Mouse (Mus musculus) macrophage (primary cell): Measurements from ENCODE around the gene Ankrd9. TPM values are rescaled to one million over a fixed set of nuclear protein-coding genes. Genes with fewer than 3 reads are reported as not detected.
A peak's percentile ranks its signal among the peaks of the same experiment; 100 is the strongest.

Experiments used
- H3K27ac ChIP-seq: fragments of 350-480 bp; formaldehyde crosslinking; 2 replicates; pipeline ENCODE4 v1.9.0; 2021
- H3K36me3 ChIP-seq: fragments of 350-480 bp; formaldehyde crosslinking; 2 replicates; pipeline ENCODE4 v1.9.0; 2021; ENCODE audit errors: inconsistent target
- H3K4me3 ChIP-seq: fragments of 350-480 bp; formaldehyde crosslinking; 2 replicates; pipeline ENCODE4 v1.9.0; 2021; ENCODE audit errors: inconsistent target
- H3K79me2 ChIP-seq: fragments of 350-480 bp; formaldehyde crosslinking; 2 replicates; pipeline ENCODE4 v1.9.0; 2021; ENCODE audit errors: inconsistent target
- WGBS: methylation state at CpG from one replicate; pipeline ENCODE4 v1.1.7; 2026; ENCODE audit warnings: inconsistent platforms; ENCODE audit not compliant: missing documents; 5-methylcytosine and 5-hydroxymethylcytosine counted together
- polyA plus RNA-seq: library from polyadenylated mRNA; stranded (reverse); fragments of 250-400 nt; gene quantifications from 3 replicates; pipeline ENCODE4 v1.2.4, GENCODE M21; 2018; ENCODE audit warnings: inconsistent platforms

Gene Ankrd9
- polyA plus RNA-seq, 1 experiment from 2014 or later, result 0.77 TPM

GRCm38 (mm10) chr12:110979808-110980207 lies 968 bp upstream of the Ankrd9 start:
- H3K4me3 ChIP-seq, result no peak overlapping the region

GRCm38 (mm10) chr12:110977896-110978606 lies 789 bp downstream of the Ankrd9 start:
- no peak overlapping the region for H3K27ac ChIP-seq
- WGBS, result 58% methylated on average over 14 of the region's 14 CpGs

More at GRCm38 (mm10) chr12:110979808-110980207, 968 bp upstream of the Ankrd9 start:
- Histone ChIP-seq H3K79me2 (no peaks in the 10 kb centered on the region), H3K36me3 (no peaks in the 10 kb centered on the region), H3K27ac (no peak overlapping the region)
- 96% methylated on average over 3 of the region's 3 CpGs for WGBS

GRCm38 (mm10) chr12:110977345-110977733 lies 1.5 kb downstream of the Ankrd9 start:
- no peak overlapping the region for H3K27ac ChIP-seq
- H3K36me3 ChIP-seq, result no peaks in the 10 kb centered on the region
- 97% methylated on average over 18 of the region's 18 CpGs for WGBS
- H3K79me2 ChIP-seq, result no peaks in the 10 kb centered on the region
- H3K4me3 ChIP-seq, result no peak overlapping the region

More at GRCm38 (mm10) chr12:110977896-110978606, 789 bp downstream of the Ankrd9 start:
- Histone ChIP-seq H3K79me2 (no peaks in the 10 kb centered on the region), H3K4me3 (peak overlapping the region; percentile 33), H3K36me3 (no peaks in the 10 kb centered on the region)

- Histone ChIP-seq H3K36me3 (0 out of 2 replicates have a peak, but pooled peaks cover 3% of the 10 kb centered on the region), H3K27ac (no peak overlapping the region), H3K4me3 (no peak overlapping the region), H3K79me2 (no peaks in the 10 kb centered on the region)
- 94% methylated on average over 59 of the region's 60 CpGs for WGBS
Observed at GRCm38 (mm10) chr12:110976589-110977344, 2.1 kb downstream of the Ankrd9 start.

- Histone ChIP-seq H3K36me3 (0 out of 2 replicates have a peak, but pooled peaks cover 5% of the 10 kb centered on the region), H3K27ac (no peak overlapping the region), H3K4me3 (no peak overlapping the region), H3K79me2 (no peaks in the 10 kb centered on the region)
- 88% methylated on average over 4 of the region's 4 CpGs for WGBS
Observed at GRCm38 (mm10) chr12:110975838-110976468, 2.9 kb downstream of the Ankrd9 start.

GRCm38 (mm10) chr12:110975385-110975784 lies 3.5 kb downstream of the Ankrd9 start:
- Histone ChIP-seq H3K36me3 (peaks cover 10% of the 10 kb centered on the region; the same call in 1 of the 2 replicates), H3K27ac (no peak overlapping the region), H3K79me2 (no peaks in the 10 kb centered on the region), H3K4me3 (no peak overlapping the region)
- 92% methylated on average over 5 of the region's 5 CpGs for WGBS

GRCm38 (mm10) chr12:110974726-110975125 lies 4.1 kb downstream of the Ankrd9 start:
- Histone ChIP-seq H3K4me3 (no peak overlapping the region), H3K36me3 (peaks cover 16% of the 10 kb centered on the region; the same call in 1 of the 2 replicates), H3K27ac (no peak overlapping the region), H3K79me2 (no peaks in the 10 kb centered on the region)
- 44% methylated on average over 6 of the region's 6 CpGs for WGBS

- peaks cover 20% of the 10 kb centered on the region; the same call in 1 of the 2 replicates for H3K36me3 ChIP-seq
- 75% methylated on average over 7 of the region's 7 CpGs for WGBS
- H3K27ac ChIP-seq, result no peak overlapping the region
- no peak overlapping the region for H3K4me3 ChIP-seq
- no peaks in the 10 kb centered on the region for H3K79me2 ChIP-seq
Observed at GRCm38 (mm10) chr12:110974295-110974694, 4.5 kb downstream of the Ankrd9 start.

- Histone ChIP-seq H3K27ac (no peak overlapping the region), H3K36me3 (peaks cover 24% of the 10 kb centered on the region; the same call in 1 of the 2 replicates), H3K79me2 (no peaks in the 10 kb centered on the region), H3K4me3 (no peak overlapping the region)
- WGBS, result 99% methylated on average over 4 of the region's 4 CpGs
Observed at GRCm38 (mm10) chr12:110973829-110974228, 5.0 kb downstream of the Ankrd9 start.

GRCm38 (mm10) chr12:110971972-110972371 lies 6.9 kb downstream of the Ankrd9 start:
- no peak overlapping the region for H3K4me3 ChIP-seq
- H3K36me3 ChIP-seq, result peaks cover 43% of the 10 kb centered on the region; the same call in 1 of the 2 replicates
- no peaks in the 10 kb centered on the region for H3K79me2 ChIP-seq
- 96% methylated on average over 5 of the region's 5 CpGs for WGBS
- no peak overlapping the region for H3K27ac ChIP-seq

GRCm38 (mm10) chr12:110970408-110970807 lies 8.4 kb downstream of the Ankrd9 start:
- Histone ChIP-seq H3K36me3 (peaks cover 46% of the 10 kb centered on the region; the same call in 1 of the 2 replicates), H3K4me3 (no peak overlapping the region), H3K27ac (no peak overlapping the region), H3K79me2 (no peaks in the 10 kb centered on the region)
- WGBS, result 89% methylated on average over 5 of the region's 5 CpGs

GRCm38 (mm10) chr12:110967146-110967545 lies 11.7 kb downstream of the Ankrd9 start:
- 96% methylated on average over 2 of the region's 2 CpGs for WGBS
- Histone ChIP-seq H3K36me3 (peaks cover 46% of the 10 kb centered on the region; the same call in 1 of the 2 replicates), H3K27ac (no peak overlapping the region), H3K4me3 (no peak overlapping the region), H3K79me2 (no peaks in the 10 kb centered on the region)

GRCm38 (mm10) chr12:110966079-110966478 lies 12.8 kb downstream of the Ankrd9 start:
- H3K27ac ChIP-seq, result no peak overlapping the region
- H3K36me3 ChIP-seq, result peaks cover 44% of the 10 kb centered on the region; the same call in 1 of the 2 replicates
- WGBS, result 95% methylated on average over 4 of the region's 4 CpGs
- no peak overlapping the region for H3K4me3 ChIP-seq
- no peaks in the 10 kb centered on the region for H3K79me2 ChIP-seq

GRCm38 (mm10) chr12:110965500-110965899 lies 13.3 kb downstream of the Ankrd9 start:
- no peak overlapping the region for H3K4me3 ChIP-seq
- H3K27ac ChIP-seq, result no peak overlapping the region
- H3K79me2 ChIP-seq, result no peaks in the 10 kb centered on the region
- peaks cover 46% of the 10 kb centered on the region; the same call in 1 of the 2 replicates for H3K36me3 ChIP-seq
- WGBS, result 92% methylated on average over 3 of the region's 3 CpGs
